Mouse (Mus musculus): ENCODE measurements around the gene Ceacam15. TPM values are rescaled to one million over a fixed set of nuclear protein-coding genes. Genes with fewer than 3 reads are reported as not detected.

Ceacam15 gene
- polyA plus RNA-seq, 2 experiments from 2014 or later, result 0.91 to 1.2 TPM

DNA sequence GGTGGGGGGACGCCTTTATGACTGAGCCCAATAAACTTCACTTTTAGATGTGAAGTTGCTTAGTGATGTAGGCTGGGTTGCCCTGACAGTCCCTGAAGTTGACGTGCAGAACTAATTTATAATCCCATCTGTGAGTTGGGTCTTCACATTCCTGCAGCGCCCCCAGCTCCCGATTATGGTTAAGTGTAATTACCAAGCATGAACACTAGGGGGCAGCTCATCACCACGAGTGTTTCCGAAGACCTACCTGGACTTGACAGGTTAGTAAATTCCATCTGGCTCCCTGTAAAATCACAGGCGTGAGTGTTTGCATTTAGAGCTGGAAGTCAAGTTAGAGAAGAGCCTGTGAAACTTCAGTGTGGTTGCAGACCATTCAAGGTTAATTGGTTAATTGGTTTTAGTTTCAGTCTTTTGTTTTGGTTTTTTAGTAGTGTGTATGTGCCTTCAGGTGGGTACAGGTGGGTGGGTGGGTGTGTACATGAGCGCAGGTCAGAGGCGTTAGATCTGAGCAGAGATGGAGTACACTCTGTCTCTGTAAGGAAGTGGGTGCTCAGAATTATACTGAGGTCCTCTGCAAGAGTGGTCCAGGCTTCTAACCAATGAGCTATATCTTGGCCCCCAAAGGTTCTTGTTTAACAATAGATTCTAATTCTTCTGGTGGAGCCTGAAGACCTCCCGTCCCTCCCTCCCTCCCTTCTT, 45.8 kb downstream of the Ceacam15 start:
- ATAC-seq, result peak; percentile 22

DNA sequence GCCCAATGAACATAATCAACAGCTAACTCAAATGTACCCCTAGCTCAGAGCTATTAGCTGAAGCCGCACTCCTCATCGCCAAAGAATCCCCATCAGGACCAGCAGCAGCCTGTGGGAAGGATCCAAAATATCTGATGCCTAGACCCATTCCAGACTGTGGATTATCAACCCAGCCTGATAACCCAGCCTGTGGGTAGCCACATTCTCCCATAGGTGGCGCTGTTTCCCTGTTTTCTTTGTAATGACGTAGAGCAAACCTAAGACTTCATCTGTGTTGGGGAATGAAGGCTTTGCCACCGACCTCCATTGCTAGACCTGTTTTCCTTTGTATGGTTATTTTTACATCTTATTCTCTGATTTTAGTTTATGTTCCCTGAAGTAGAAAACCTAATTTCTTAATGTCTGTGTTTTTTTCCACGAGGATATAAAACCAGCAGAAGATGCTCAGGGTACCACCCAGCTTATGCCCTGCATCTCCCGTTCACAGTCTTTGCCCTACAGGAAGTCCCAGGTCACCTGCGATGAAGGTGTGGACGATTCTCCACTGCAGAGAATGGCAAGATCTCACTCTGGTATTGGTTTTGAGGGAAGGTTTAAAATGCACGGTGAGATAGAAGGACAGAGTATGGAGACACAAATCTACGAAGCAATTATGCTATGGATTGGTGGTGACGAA, 47.3 kb downstream of the Ceacam15 start:
- ATAC-seq, result peak; percentile 88

DNA sequence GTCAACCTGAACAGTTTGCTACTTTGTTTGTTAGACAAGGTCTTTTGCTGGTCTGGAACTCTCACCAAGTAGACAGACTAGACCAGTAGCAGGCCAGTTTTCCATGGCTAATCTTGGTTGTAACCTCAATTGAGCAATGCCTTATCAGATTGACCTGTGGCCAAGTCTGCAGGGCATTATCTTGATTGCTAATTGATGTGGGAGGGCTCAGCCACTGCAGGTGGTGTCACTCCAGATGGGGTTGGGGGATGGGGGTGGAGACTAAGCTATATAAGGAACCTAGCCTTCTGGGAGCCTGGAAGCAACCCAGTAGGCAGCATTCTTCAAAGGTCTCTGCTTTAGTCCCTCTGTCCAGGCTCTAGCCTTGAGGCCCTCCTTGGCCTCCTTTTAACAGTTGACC, 51.8 kb downstream of the Ceacam15 start:
- no peak for ATAC-seq

DNA sequence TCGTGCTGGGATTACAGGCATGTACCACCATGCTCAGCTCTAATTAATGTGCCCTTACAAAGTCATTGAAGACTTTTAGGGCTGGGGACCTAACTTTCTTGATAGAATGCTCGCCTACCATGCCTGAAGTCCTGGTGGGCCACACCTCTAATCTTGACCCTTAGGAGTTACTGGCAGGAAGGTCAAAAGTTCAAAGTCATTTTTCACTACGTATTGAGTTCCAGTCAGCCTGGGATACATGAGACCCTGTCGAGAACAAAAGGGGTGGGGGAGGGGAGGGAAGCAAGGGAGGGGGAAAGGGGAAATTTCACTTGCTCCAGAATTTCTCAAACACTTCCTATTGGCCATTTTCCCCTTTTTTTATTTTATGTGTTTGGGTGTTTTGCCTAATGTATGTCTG, 52.4 kb downstream of the Ceacam15 start:
- ATAC-seq, result no peak

Other genes starting within 250 kb of the Ceacam15 start
- gene Tmem160, start 222.9 kb downstream of the Ceacam15 start, polyA plus RNA-seq (2017; shearing (Covaris generic)), result 1 to 10 TPM; 2.5 to 4.9 TPM
- not detected for gene Npas1, start 198.0 kb downstream of the Ceacam15 start, polyA plus RNA-seq (2017; shearing (Covaris generic))
- gene Arhgap35, start 60.7 kb downstream of the Ceacam15 start, polyA plus RNA-seq (2017; shearing (Covaris generic)), result 1 to 10 TPM; 2.7 to 3.1 TPM
- not detected for gene Ceacam9, start 46.2 kb upstream of the Ceacam15 start, polyA plus RNA-seq (2017; shearing (Covaris generic))
- 10 to 100 TPM; 60.7 to 73.1 TPM for gene Ap2s1, start 62.7 kb upstream of the Ceacam15 start, polyA plus RNA-seq (2017; shearing (Covaris generic))
- gene Slc1a5, start 105.6 kb upstream of the Ceacam15 start, polyA plus RNA-seq (2017; shearing (Covaris generic)), result 100 to 1,000 TPM; 142 to 182 TPM
- gene Strn4, start 140.2 kb upstream of the Ceacam15 start, polyA plus RNA-seq (2017; shearing (Covaris generic)), result 10 to 100 TPM; 19.2 TPM
- gene Fkrp, start 141.0 kb upstream of the Ceacam15 start, polyA plus RNA-seq (2017; shearing (Covaris generic)), result 10 to 100 TPM in 1 of 2 experiments, 1 to 10 TPM in 1; 6.8 to 11.2 TPM
- 10 to 100 TPM; 57.3 to 60.0 TPM for gene Prkd2, start 167.2 kb upstream of the Ceacam15 start, polyA plus RNA-seq (2017; shearing (Covaris generic))
- gene Dact3, start 199.6 kb upstream of the Ceacam15 start, polyA plus RNA-seq (2017; shearing (Covaris generic)), result not detected
- gene Gng8, start 216.1 kb upstream of the Ceacam15 start, polyA plus RNA-seq (2017; shearing (Covaris generic)), result not detected
- gene Ptgir, start 230.8 kb upstream of the Ceacam15 start, polyA plus RNA-seq (2017; shearing (Covaris generic)), result 10 to 100 TPM in 1 of 2 experiments, 1 to 10 TPM in 1; 7.9 to 10.2 TPM
- gene Calm3, start 248.4 kb upstream of the Ceacam15 start, polyA plus RNA-seq (2017; shearing (Covaris generic)), result 100 to 1,000 TPM in 1 of 2 experiments, 10 to 100 TPM in 1; 48.5 to 103 TPM